In genomic region chr10:82986993-82987349, GRCm38 (mm10) we compare ENCODE assay signal across 9 mouse cellular contexts. TPM values are rescaled to one million over a fixed set of nuclear protein-coding genes. Genes with fewer than 3 reads are reported as not detected.
DNase-seq lines count a peak whose midpoint lies in the region; ATAC-seq and TF ChIP-seq lines count a peak whose summit lies in the region.
"Had no signal": no experiment of that assay in that cellular context is flagged by ENCODE, and none has a peak within 500 bp of the region (broad histone marks: within the 10 kb centered on the region; RNA-seq: fewer than 3 reads in every experiment).

No protein-coding gene starts in this region.

- peak overlapping the region; percentile 88 for H3K4me2 ChIP-seq in heart, embryonic 16.5 days (ENCODE audit: low read depth, low read length)
- peak overlapping the region; percentile 84 for H3K4me2 ChIP-seq in hindbrain, embryonic 11.5 days (replicated peaks; ENCODE audit: low read depth, low read length)
- peak overlapping the region; percentile 74 for H3K4me2 ChIP-seq in midbrain, embryonic 11.5 days

- H3K27ac ChIP-seq in heart, embryonic 16.5 days (ENCODE audit: low read length), result 0 out of 2 replicates have a peak overlapping the region, but pooled peaks have one; percentile 7
- no peak overlapping the region for H3K27ac ChIP-seq in MEL (ENCODE audit: control insufficient read depth, low read depth, low read length)
- H3K27ac ChIP-seq in hindbrain, embryonic 11.5 days (ENCODE audit: low read depth, low read length), result no peak overlapping the region
- no peak overlapping the region for H3K27ac ChIP-seq in midbrain, embryonic 11.5 days (ENCODE audit: low read depth, low read length)

- no peaks in the 10 kb centered on the region for H3K9me3 ChIP-seq in heart, embryonic 16.5 days (replicated peaks; ENCODE audit: control insufficient read depth, low read length)
- no peaks in the 10 kb centered on the region for H3K9me3 ChIP-seq in MEL (replicated peaks; ENCODE audit: insufficient read depth, low read length)
- no peaks in the 10 kb centered on the region for H3K9me3 ChIP-seq in hindbrain, embryonic 11.5 days (ENCODE audit: control insufficient read depth, low read length)
- no peaks in the 10 kb centered on the region for H3K9me3 ChIP-seq in midbrain, embryonic 11.5 days (ENCODE audit: control insufficient read depth, low read length)

- no peak for ATAC-seq in heart, embryonic 16.5 days (replicated peaks; ENCODE audit: extremely low read depth, insufficient read depth, low FRiP score)
- ATAC-seq in hindbrain, embryonic 11.5 days (ENCODE audit: low FRiP score), result no peak
- no peak for ATAC-seq in midbrain, embryonic 11.5 days (ENCODE audit: low FRiP score)
- ATAC-seq: Patski had no signal

- TF ChIP-seq POLR2A in MEL (IDR thresholded peaks at IDR 0.05; ENCODE audit: control insufficient read depth in 1 of 2, insufficient read depth in 1 of 2, low read depth in 1 of 2, low read length in 2 of 2, poor library complexity in 1 of 2), result no peak

- no peak for TF ChIP-seq CTCF in MEL (IDR thresholded peaks at IDR 0.05 in 2 of 3, conservative IDR thresholded peaks at IDR 0.05 in 1 of 3; ENCODE audit: control insufficient read depth in 1 of 3, insufficient read depth in 1 of 3, low read depth in 2 of 3, low read length in 3 of 3, poor library complexity in 1 of 3, severe bottlenecking in 1 of 3)

- TF ChIP-seq RAD21 in MEL (IDR thresholded peaks at IDR 0.05; ENCODE audit: low read depth, low read length), result no peak

- H3K27me3 ChIP-seq in heart, embryonic 16.5 days (ENCODE audit: control insufficient read depth, insufficient read depth, low read length), result peaks cover 4% of the 10 kb centered on the region; the same call in 1 of the 2 replicates
- peaks cover 0 to 2% of the 10 kb centered on the region in 2 experiments; a peak in 1 of 4 replicates for H3K27me3 ChIP-seq in MEL (ENCODE audit: control insufficient read depth in 1 of 2, insufficient read depth in 2 of 2, low read length in 2 of 2)
- peaks cover 11% of the 10 kb centered on the region for H3K27me3 ChIP-seq in hindbrain, embryonic 11.5 days (ENCODE audit: control insufficient read depth, insufficient read depth, low read length)
- H3K27me3 ChIP-seq in midbrain, embryonic 11.5 days (ENCODE audit: control insufficient read depth, insufficient read depth, low read length), result peaks cover 17% of the 10 kb centered on the region
- H3K27me3 ChIP-seq: Patski had no signal

- H3K9ac ChIP-seq in heart, embryonic 16.5 days (ENCODE audit: low read length), result peak overlapping the region; percentile 87
- peak overlapping the region; percentile 70 for H3K9ac ChIP-seq in MEL (ENCODE audit: control insufficient read depth, low read depth, low read length, poor library complexity, severe bottlenecking)
- no peak overlapping the region for H3K9ac ChIP-seq in hindbrain, embryonic 11.5 days (ENCODE audit: low read depth, low read length)
- H3K9ac ChIP-seq in midbrain, embryonic 11.5 days (ENCODE audit: low read length), result no peak overlapping the region

- intact Hi-C loops in heart, postnatal 25 days (cut with DNase I), result loop anchor here (2.0 to 10.0 kb wide), 4 partner anchors 56 to 368 kb away; no protein-coding TSS in a partner anchor

- no peaks in the 10 kb centered on the region for H3K36me3 ChIP-seq in heart, embryonic 16.5 days (ENCODE audit: control insufficient read depth, insufficient read depth)
- H3K36me3 ChIP-seq in MEL (ENCODE audit: control insufficient read depth in 1 of 2, insufficient read depth in 2 of 2, low read length in 2 of 2), result peaks cover 0 to 17% of the 10 kb centered on the region in 2 experiments; a peak in 2 of 4 replicates
- no peaks in the 10 kb centered on the region for H3K36me3 ChIP-seq in hindbrain, embryonic 11.5 days (ENCODE audit: control insufficient read depth, insufficient read depth, low read length)
- no peaks in the 10 kb centered on the region for H3K36me3 ChIP-seq in midbrain, embryonic 11.5 days (ENCODE audit: control insufficient read depth, insufficient read depth, low read length)

- 25% methylated on average over 8 of the region's 8 CpGs for WGBS in heart, embryonic 16.5 days
- WGBS in hindbrain, embryonic 11.5 days, result 20% methylated on average over 8 of the region's 8 CpGs
- 26% methylated on average over 8 of the region's 8 CpGs for WGBS in midbrain, embryonic 11.5 days

- no peak for DNase-seq in heart, postnatal 25 days (ENCODE audit: low spot score)
- DNase-seq in MEL (ENCODE audit: low read depth, low spot score), result no peak
- peak; percentile 28 for DNase-seq in hindbrain, embryonic 11.5 days (ENCODE audit: low spot score)
- DNase-seq in midbrain, embryonic 11.5 days (ENCODE audit: low spot score, missing footprints), result peak; percentile 88
- no peak for DNase-seq in right cerebral cortex, postnatal 14 days
- no peak for DNase-seq in urinary bladder, postnatal 25 days (ENCODE audit: low spot score)
- DNase-seq in retina, postnatal 1 day, result no peak

- H3K4me3 ChIP-seq in heart, embryonic 16.5 days (ENCODE audit: low read length), result peak overlapping the region; percentile 86
- peak overlapping the region; percentile 51 to 66 for H3K4me3 ChIP-seq in MEL (ENCODE audit: control insufficient read depth in 1 of 2, insufficient read depth in 1 of 2, low read depth in 2 of 2, low read length in 2 of 2)
- peak overlapping the region; percentile 80 for H3K4me3 ChIP-seq in hindbrain, embryonic 11.5 days (ENCODE audit: low read depth, low read length)
- H3K4me3 ChIP-seq in midbrain, embryonic 11.5 days (ENCODE audit: low read depth, low read length), result peak overlapping the region; percentile 65

- peaks cover 10% of the 10 kb centered on the region for H3K79me2 ChIP-seq in MEL (ENCODE audit: control insufficient read depth, insufficient read depth, low read length, poor library complexity)

- no peak for TF ChIP-seq EP300 in MEL (IDR thresholded peaks at IDR 0.05; ENCODE audit: low read depth in 1 of 2, low read length in 2 of 2)

- peaks cover 44% of the 10 kb centered on the region for H3K4me1 ChIP-seq in heart, embryonic 16.5 days (ENCODE audit: control insufficient read depth, insufficient read depth, low read length)
- peaks cover 5 to 13% of the 10 kb centered on the region in 2 experiments for H3K4me1 ChIP-seq in MEL (ENCODE audit: control insufficient read depth in 1 of 2, insufficient read depth in 2 of 2, low read length in 2 of 2)
- peaks cover 9% of the 10 kb centered on the region for H3K4me1 ChIP-seq in hindbrain, embryonic 11.5 days (replicated peaks; ENCODE audit: control insufficient read depth, insufficient read depth, low read length)
- H3K4me1 ChIP-seq in midbrain, embryonic 11.5 days (ENCODE audit: control insufficient read depth, insufficient read depth, low read length), result peaks cover 25% of the 10 kb centered on the region

TF ChIP-seq in MEL, 35 proteins besides CTCF, POLR2A, EP300 and RAD21:
- TF ChIP-seq ZMIZ1 (IDR thresholded peaks at IDR 0.05; ENCODE audit: low read depth, low read length) (no peak), ZNF384 (IDR thresholded peaks at IDR 0.05; ENCODE audit: low read depth, low read length) (peak; percentile 84), ETS1 (IDR thresholded peaks at IDR 0.05; ENCODE audit: low read depth, low read length) (no peak), MAX (IDR thresholded peaks at IDR 0.05; ENCODE audit: low read length) (no peak)

RNA-seq across cellular contexts. Expression of gene Chst11, which starts 1.7 kb away (rescaled TPM):
- polyA plus RNA-seq in heart, embryonic 16.5 days (2015; fragmentation: Nextera tagmentation; extraction: Ambion mirVana), result 2.3 and 2.6 TPM in 2 replicates
- 1 to 10 TPM; 2.8 to 3.4 TPM for total RNA-seq in heart, postnatal 25 days (2021)
- total RNA-seq in MEL (2012; rRNA removed), result 3.1 and 4.5 TPM in 2 replicates
- polyA plus RNA-seq in MEL (2012; ENCODE audit: insufficient read depth in 1 of 2, insufficient read length in 2 of 2, low read depth in 1 of 2, low replicate concordance in 2 of 2, missing spikeins in 1 of 2), result 10 to 100 TPM in 1 of 2 experiments, not detected in 1; 10.6 TPM
- polyA plus RNA-seq in hindbrain, embryonic 11.5 days (2014; fragmentation: Nextera tagmentation; extraction: Ambion mirVana), result 2.2 and 2.3 TPM in 2 replicates
- polyA plus RNA-seq in midbrain, embryonic 11.5 days (2014; fragmentation: Nextera tagmentation; extraction: Ambion mirVana), result 1.6 and 1.8 TPM in 2 replicates

Comparison
In these comparisons a context has a peak if more than half of its experiments do, and no peak if none do; other contexts are left out.
1. H3K9ac ChIP-seq: peak in heart, embryonic 16.5 days (single experiment) and MEL (single experiment); none in hindbrain, embryonic 11.5 days (single experiment) and midbrain, embryonic 11.5 days (single experiment).
2. DNase-seq: peak in hindbrain, embryonic 11.5 days (single experiment) and midbrain, embryonic 11.5 days (single experiment); none in heart, postnatal 25 days (single experiment), MEL (single experiment), right cerebral cortex, postnatal 14 days (single experiment), urinary bladder, postnatal 25 days (single experiment) and retina, postnatal 1 day (single experiment).
3. Peak in every context shown above with its lines, with median percentiles within 50 percentile points of each other: H3K4me2 ChIP-seq and H3K4me3 ChIP-seq.